Mouse (Mus musculus): Measurements from ENCODE around the gene Gm49369. TPM values are rescaled to one million over a fixed set of nuclear protein-coding genes. Genes with fewer than 3 reads are reported as not detected.
A peak's percentile ranks its signal among the peaks of the same experiment; 100 is the strongest.

Gene Gm49369
- polyA plus RNA-seq, 1 experiment from 2014 or later: not detected

DNA sequence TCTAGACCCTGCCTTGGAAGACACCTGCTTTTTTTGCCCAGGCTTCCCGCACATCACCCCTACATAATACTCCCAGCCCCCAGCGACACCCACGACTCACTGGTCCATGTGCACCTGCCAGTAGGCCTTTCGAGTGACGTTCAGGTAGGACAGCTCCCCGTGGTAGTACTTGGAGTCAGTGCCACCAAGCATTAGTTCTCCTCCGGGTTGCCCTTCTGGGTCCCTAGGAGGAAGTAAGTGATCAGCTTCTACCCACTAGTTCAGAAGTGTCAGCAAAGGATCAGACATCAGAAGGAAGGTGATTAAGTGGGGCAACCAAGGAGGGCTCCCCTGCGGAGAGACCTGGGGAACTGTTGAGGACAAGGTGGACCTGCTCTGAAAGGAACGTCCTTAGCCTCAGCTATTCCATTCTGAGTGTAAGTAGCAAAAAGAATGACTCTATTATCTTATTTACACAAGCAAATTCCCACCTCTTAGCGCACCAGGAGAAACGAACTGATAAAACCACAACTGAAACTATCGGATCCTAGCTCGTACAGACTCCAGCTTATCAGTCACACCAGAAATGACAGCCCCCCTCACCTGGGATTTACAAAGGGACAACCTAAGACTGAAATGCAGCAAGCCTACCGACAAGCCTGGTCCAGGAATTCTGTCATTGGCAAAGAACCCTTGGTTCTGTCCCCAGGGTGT lies 5.1 kb downstream of the Gm49369 start:
- TF ChIP-seq CTCF (IDR thresholded peaks at IDR 0.05; ENCODE audit: low read depth): no peak
- Histone ChIP-seq H3K9ac (no peak overlapping the region), H3K27me3 (ENCODE audit: insufficient read depth, low read length) (peaks cover 9% of the 10 kb centered on the region), H3K27ac (ENCODE audit: low read depth) (0 out of 2 replicates have a peak overlapping the region, but pooled peaks have one; percentile 4), H3K4me3 (ENCODE audit: low read depth, low read length) (no peak overlapping the region), H3K9me3 (ENCODE audit: low read depth, low read length) (no peaks in the 10 kb centered on the region), H3K36me3 (ENCODE audit: insufficient read depth) (peaks cover 74% of the 10 kb centered on the region), H3K4me1 (ENCODE audit: insufficient read depth) (no peaks in the 10 kb centered on the region), H3K4me2 (no peak overlapping the region)
- WGBS: 73% methylated on average over 14 of the region's 14 CpGs
- no peak for DNase-seq
- no peak for ATAC-seq (ENCODE audit: insufficient read depth)

DNA sequence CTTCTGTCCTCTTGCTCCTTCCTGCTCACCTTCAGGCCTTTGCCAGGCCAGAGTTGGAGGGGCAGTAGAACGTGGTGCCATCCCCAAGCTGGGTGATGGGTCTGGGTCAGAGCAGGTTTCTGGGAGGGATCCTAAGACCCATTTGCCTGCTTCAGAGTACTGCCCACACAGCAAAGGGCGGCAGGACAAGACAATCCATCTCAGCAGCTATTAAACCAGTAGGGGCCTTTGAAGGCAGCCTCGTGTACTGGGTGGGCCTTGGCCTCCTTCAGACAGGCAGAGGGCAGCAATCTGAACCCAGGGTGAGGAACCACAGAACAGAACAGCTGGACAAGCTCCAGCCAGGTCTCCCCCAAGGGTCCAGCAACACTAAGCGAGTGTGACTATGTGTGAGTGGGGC lies 6.4 kb downstream of the Gm49369 start:
- Histone ChIP-seq H3K4me2 (no peak overlapping the region), H3K4me1 (ENCODE audit: insufficient read depth) (no peaks in the 10 kb centered on the region), H3K27me3 (ENCODE audit: insufficient read depth, low read length) (peaks cover 22% of the 10 kb centered on the region), H3K4me3 (ENCODE audit: low read depth, low read length) (no peak overlapping the region), H3K9ac (no peak overlapping the region), H3K27ac (ENCODE audit: low read depth) (no peak overlapping the region), H3K36me3 (ENCODE audit: insufficient read depth) (peaks cover 62% of the 10 kb centered on the region), H3K9me3 (ENCODE audit: low read depth, low read length) (no peaks in the 10 kb centered on the region)
- DNase-seq: no peak
- no peak for TF ChIP-seq CTCF (IDR thresholded peaks at IDR 0.05; ENCODE audit: low read depth)
- ATAC-seq (ENCODE audit: insufficient read depth): no peak
- WGBS: 70% methylated on average over 4 of the region's 4 CpGs

DNA sequence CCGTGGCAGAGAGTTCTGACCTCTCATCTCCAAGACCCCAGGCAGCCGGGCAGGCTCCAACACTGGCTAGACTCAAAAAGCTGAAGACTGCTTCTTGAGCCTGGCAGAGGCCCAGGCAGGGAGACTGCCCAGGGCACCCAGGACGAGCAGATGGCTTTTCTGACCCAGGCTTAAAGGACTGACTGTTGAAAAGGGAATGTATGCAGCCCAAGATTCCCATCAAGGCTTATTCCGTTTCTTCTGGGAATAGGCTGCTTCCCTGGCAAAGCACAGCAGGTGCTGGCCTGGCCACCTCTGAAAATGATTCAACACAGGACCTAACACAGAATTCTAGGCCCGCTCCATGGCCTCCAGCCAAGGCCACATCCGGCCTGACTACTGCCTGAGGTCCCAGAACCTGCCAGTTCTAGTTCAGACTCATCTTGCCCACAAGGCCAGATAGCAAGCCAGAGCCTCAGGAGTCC lies 7.2 kb downstream of the Gm49369 start:
- Histone ChIP-seq H3K4me3 (ENCODE audit: low read depth, low read length) (no peak overlapping the region), H3K9me3 (ENCODE audit: low read depth, low read length) (no peaks in the 10 kb centered on the region), H3K27me3 (ENCODE audit: insufficient read depth, low read length) (peaks cover 28% of the 10 kb centered on the region), H3K9ac (no peak overlapping the region), H3K27ac (ENCODE audit: low read depth) (no peak overlapping the region), H3K4me1 (ENCODE audit: insufficient read depth) (no peaks in the 10 kb centered on the region), H3K36me3 (ENCODE audit: insufficient read depth) (peaks cover 54% of the 10 kb centered on the region), H3K4me2 (no peak overlapping the region)
- DNase-seq (no peak), ATAC-seq (ENCODE audit: insufficient read depth) (no peak)
- TF ChIP-seq CTCF (IDR thresholded peaks at IDR 0.05; ENCODE audit: low read depth): no peak
- 63% methylated on average over 6 of the region's 6 CpGs for WGBS

DNA sequence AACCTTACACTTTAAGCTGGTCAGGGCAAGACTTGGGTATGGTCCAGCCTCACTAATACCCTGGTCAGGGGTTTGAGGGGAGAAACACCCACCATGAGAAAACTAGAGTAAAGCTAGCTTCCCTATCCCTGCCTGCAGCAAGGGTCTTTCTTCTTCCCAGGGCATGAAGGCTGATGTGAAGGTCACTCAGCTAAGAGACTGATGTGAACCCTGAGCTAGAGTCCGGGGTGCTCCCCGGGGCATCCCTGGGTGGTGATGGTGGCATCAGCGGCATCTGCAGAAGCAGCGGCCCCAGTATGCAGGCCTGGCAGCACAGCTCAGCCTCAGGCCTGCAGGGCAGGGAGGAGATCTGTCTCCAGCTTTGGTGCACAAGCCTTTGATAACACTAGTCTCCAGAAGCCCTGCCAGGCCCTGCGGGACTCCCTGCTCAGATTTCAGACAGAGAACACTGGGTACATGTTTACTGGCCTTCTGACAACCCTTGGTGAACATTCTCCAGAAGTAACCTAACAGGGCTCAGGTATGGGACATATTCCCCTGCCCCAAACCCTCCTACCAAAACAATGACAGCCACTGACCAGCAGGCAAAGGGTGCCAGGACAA lies 8.0 kb downstream of the Gm49369 start:
- peaks cover 47% of the 10 kb centered on the region for H3K36me3 ChIP-seq (ENCODE audit: insufficient read depth)
- TF ChIP-seq CTCF (IDR thresholded peaks at IDR 0.05; ENCODE audit: low read depth): no peak
- no peak overlapping the region for H3K4me2 ChIP-seq
- DNase-seq (no peak), ATAC-seq (ENCODE audit: insufficient read depth) (no peak)
- WGBS: 86% methylated on average over 5 of the region's 5 CpGs
- no peak overlapping the region for H3K4me3 ChIP-seq (ENCODE audit: low read depth, low read length)
- no peaks in the 10 kb centered on the region for H3K4me1 ChIP-seq (ENCODE audit: insufficient read depth)
- no peaks in the 10 kb centered on the region for H3K9me3 ChIP-seq (ENCODE audit: low read depth, low read length)
- peaks cover 28% of the 10 kb centered on the region for H3K27me3 ChIP-seq (ENCODE audit: insufficient read depth, low read length)
- no peak overlapping the region for H3K27ac ChIP-seq (ENCODE audit: low read depth)
- H3K9ac ChIP-seq: no peak overlapping the region; the same call in 1 of the 2 replicates

DNA sequence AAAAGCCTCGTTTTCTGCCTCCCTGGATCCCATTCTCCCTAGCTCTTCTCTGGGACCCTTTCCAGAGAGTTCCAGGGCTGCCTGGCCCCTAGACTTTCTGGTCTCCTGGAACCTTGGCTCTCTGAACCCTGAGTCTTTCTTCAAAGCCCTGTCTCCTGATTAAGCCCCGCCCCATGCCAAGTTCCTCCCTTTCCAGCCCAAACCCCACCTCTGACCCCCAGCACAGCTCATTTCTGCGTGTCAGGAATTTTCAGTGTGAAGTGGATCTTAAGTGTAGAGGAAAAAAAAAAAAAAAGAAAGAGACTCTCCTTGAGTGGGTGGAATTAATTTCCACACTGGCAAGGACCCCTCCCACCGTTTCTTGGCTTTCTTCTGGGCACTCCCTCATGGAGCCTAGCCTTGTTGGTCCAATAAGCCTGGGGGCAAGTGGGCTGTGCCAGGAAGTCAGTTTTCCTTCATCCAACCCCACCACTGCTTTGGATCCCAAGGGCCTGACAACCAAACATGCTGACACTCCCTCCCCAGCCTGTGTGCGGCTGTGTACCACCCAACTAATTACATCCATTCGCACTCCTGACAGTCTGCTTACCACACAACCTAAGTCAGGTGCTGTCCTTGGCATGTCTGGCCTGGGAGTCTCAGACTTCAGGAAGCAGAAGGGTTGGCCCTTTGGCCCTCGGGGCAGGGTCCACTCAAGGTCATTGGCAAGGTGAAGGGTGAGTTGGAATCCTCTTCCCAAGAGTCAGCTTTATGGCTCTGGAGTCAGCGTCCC lies 8.6 kb downstream of the Gm49369 start, which contains the start of gene Ifitm10:
Ifitm10 (minus strand) TSS at position 113 of the 772 bp plus-strand sequence.
- WGBS: 66% methylated on average over 8 of the region's 8 CpGs
- Histone ChIP-seq H3K27ac (ENCODE audit: low read depth) (no peak within 1 kb of the TSS), H3K4me1 (ENCODE audit: insufficient read depth) (no peaks in the 10 kb centered on the region), H3K4me3 (ENCODE audit: low read depth, low read length) (0 out of 2 replicates have a peak within 1 kb of the TSS, but pooled peaks have one; percentile 41), H3K9me3 (ENCODE audit: low read depth, low read length) (no peaks in the 10 kb centered on the region), H3K4me2 (peak within 1 kb of the TSS; percentile 77), H3K36me3 (ENCODE audit: insufficient read depth) (peaks cover 40% of the 10 kb centered on the region), H3K27me3 (ENCODE audit: insufficient read depth, low read length) (peaks cover 28% of the 10 kb centered on the region), H3K9ac (no peak within 1 kb of the TSS; the same call in 1 of the 2 replicates)
- ATAC-seq (ENCODE audit: insufficient read depth) (no peak), DNase-seq (no peak)
- no peak for TF ChIP-seq CTCF (IDR thresholded peaks at IDR 0.05; ENCODE audit: low read depth)

DNA sequence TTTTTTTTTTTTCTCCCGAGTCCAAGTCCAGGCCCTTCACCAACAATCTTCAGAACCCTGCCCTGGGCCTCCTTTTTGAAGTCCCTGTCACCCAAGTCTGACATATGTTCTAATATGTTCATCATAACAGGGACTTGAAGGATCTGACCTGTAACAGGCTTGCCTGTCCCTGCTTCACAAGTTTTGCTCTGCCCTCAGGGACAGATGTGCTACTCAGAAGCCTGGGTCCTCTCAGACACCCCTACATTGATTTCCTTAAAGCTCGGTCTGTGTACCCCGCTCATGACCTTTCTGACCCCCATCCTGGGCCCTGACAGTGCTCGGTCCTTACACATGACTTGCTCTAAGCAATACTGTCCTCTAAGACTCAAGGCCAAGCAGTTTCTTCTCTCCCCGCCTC lies 9.4 kb downstream of the Gm49369 start:
- Histone ChIP-seq H3K36me3 (ENCODE audit: insufficient read depth) (peaks cover 32% of the 10 kb centered on the region), H3K27me3 (ENCODE audit: insufficient read depth, low read length) (peaks cover 28% of the 10 kb centered on the region), H3K4me3 (ENCODE audit: low read depth, low read length) (no peak overlapping the region), H3K9ac (no peak overlapping the region), H3K4me2 (no peak overlapping the region), H3K9me3 (ENCODE audit: low read depth, low read length) (no peaks in the 10 kb centered on the region), H3K27ac (ENCODE audit: low read depth) (no peak overlapping the region), H3K4me1 (ENCODE audit: insufficient read depth) (no peaks in the 10 kb centered on the region)
- no peak for DNase-seq
- no peak for ATAC-seq (ENCODE audit: insufficient read depth)
- WGBS: 72% methylated on average over 5 of the region's 5 CpGs
- TF ChIP-seq CTCF (IDR thresholded peaks at IDR 0.05; ENCODE audit: low read depth): no peak
